Comparison of ENCODE assay signal across 19 mouse cellular contexts in the genomic region with DNA sequence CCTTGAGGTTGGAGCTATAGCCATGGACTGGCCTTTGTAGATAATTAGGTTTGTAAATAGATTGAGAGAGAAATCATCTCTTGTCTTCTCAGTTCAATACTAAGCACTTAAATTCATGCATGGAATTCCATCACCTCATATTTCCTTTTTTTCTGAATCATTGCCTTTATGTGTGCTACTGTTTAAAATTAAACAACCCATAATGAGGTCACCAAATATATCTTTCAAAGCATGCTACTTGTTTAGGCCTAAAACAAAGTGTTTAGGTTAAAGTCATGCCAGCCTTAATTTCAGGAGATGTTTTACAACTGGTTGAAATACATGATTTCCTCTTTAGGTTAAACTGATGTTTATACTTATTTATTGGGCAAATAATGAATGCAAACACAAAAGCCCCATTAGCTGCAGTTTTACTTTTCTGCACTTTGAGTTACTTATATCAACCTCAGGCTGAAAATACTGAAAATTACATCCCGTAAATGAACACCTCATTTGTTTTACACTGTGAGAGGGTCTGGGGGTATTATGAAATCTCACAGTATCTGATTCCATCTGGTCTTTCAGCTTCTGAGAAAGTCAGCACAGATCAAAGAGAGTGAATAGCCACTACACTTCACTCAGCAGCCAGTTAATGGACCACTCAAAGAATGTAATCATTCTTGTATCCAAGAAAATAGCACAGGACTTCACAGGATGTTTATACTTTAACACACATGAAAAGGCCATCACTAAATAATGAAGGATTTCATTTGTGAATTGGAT.
"Had no signal": no experiment of that assay in that cellular context is flagged by ENCODE, and none has a peak within 500 bp of the region (broad histone marks: within the 10 kb centered on the region; RNA-seq: fewer than 3 reads in every experiment).

No protein-coding gene starts in this region.

- H3K36me3 ChIP-seq: midbrain, embryonic 10.5 days; midbrain, embryonic 12.5 days; neural tube, embryonic 13.5 days; neural tube, embryonic 15.5 days had no signal

- H3K4me1 ChIP-seq: midbrain, embryonic 10.5 days; midbrain, embryonic 12.5 days; neural tube, embryonic 13.5 days; neural tube, embryonic 15.5 days had no signal

- H3K4me3 ChIP-seq: midbrain, embryonic 10.5 days; midbrain, embryonic 12.5 days; myocyte; neural tube, embryonic 13.5 days; neural tube, embryonic 15.5 days had no signal

- H3K27me3 ChIP-seq: midbrain, embryonic 12.5 days; neural tube, embryonic 13.5 days; neural tube, embryonic 15.5 days had no signal

- DNase-seq: lung, adult 18-20 months; lung, postnatal 10 days; lung, postnatal 4 days; midbrain, embryonic 14.5 days; retina, postnatal 1 day; right cerebral cortex, adult 18-20 months; right cerebral cortex, postnatal 25 days; right cerebral cortex, postnatal 4 days; spleen, adult 18-20 months; thymus, adult 18-20 months; thymus, postnatal 14 days; thymus, postnatal 36 days had no signal

- H3K9ac ChIP-seq: liver, embryonic 14.5 days; midbrain, embryonic 12.5 days; neural tube, embryonic 13.5 days; neural tube, embryonic 15.5 days had no signal

- ATAC-seq: midbrain, embryonic 16.5 days had no signal

- H3K4me2 ChIP-seq: midbrain, embryonic 12.5 days; neural tube, embryonic 13.5 days; neural tube, embryonic 15.5 days had no signal

- H3K27ac ChIP-seq: liver, embryonic 14.5 days; midbrain, embryonic 10.5 days; midbrain, embryonic 12.5 days; neural tube, embryonic 13.5 days; neural tube, embryonic 15.5 days had no signal
